Mouse (Mus musculus): Measurements from ENCODE around the gene Gimap9.

Gene Gimap9

GRCm38 (mm10) chr6:48675931-48676859 is at the start of gene Gimap9:
Gene Gimap9 (plus strand): TSS chr6:48676129.
- DNase-seq (ENCODE audit: low read depth, low spot score): peak; percentile 92

- no peak for DNase-seq (ENCODE audit: low read depth, low spot score)
Observed at GRCm38 (mm10) chr6:48626464-48626863, 49.5 kb upstream of the Gimap9 start, which contains the start of gene AI854703. Gene AI854703 (plus strand): TSS chr6:48626764.

- DNase-seq (ENCODE audit: low read depth, low spot score): peak; percentile 54
Observed at GRCm38 (mm10) chr6:48626984-48627383, 48.9 kb upstream of the Gimap9 start.

- DNase-seq (ENCODE audit: low read depth, low spot score): no peak
Observed at GRCm38 (mm10) chr6:48627511-48627924, 48.4 kb upstream of the Gimap9 start.

- no peak for DNase-seq (ENCODE audit: low read depth, low spot score)
Observed at GRCm38 (mm10) chr6:48628377-48628776, 47.6 kb upstream of the Gimap9 start.

GRCm38 (mm10) chr6:48628808-48629660 is 46.9 kb upstream of the Gimap9 start:
- DNase-seq (ENCODE audit: low read depth, low spot score): peak; percentile 74

- DNase-seq (ENCODE audit: low read depth, low spot score): no peak
Observed at GRCm38 (mm10) chr6:48629661-48630034, 46.3 kb upstream of the Gimap9 start.

GRCm38 (mm10) chr6:48630831-48631230 is 45.1 kb upstream of the Gimap9 start:
- DNase-seq (ENCODE audit: low read depth, low spot score): no peak

- no peak for DNase-seq (ENCODE audit: low read depth, low spot score)
Observed at GRCm38 (mm10) chr6:48635105-48635504, 40.8 kb upstream of the Gimap9 start.

- no peak for DNase-seq (ENCODE audit: low read depth, low spot score)
Observed at GRCm38 (mm10) chr6:48636515-48636914, 39.4 kb upstream of the Gimap9 start.

- DNase-seq (ENCODE audit: low read depth, low spot score): no peak
Observed at GRCm38 (mm10) chr6:48637811-48638500, 38.0 kb upstream of the Gimap9 start.

- DNase-seq (ENCODE audit: low read depth, low spot score): no peak
Observed at GRCm38 (mm10) chr6:48638553-48638952, 37.4 kb upstream of the Gimap9 start.

GRCm38 (mm10) chr6:48641391-48641790 is 34.5 kb upstream of the Gimap9 start:
- no peak for DNase-seq (ENCODE audit: low read depth, low spot score)

GRCm38 (mm10) chr6:48642764-48643292 is 33.1 kb upstream of the Gimap9 start:
- peak; percentile 80 for DNase-seq (ENCODE audit: low read depth, low spot score)

- peak; percentile 85 for DNase-seq (ENCODE audit: low read depth, low spot score)
Observed at GRCm38 (mm10) chr6:48645660-48646308, 30.1 kb upstream of the Gimap9 start.

GRCm38 (mm10) chr6:48646309-48646690 is 29.6 kb upstream of the Gimap9 start:
- DNase-seq (ENCODE audit: low read depth, low spot score): peak; percentile 44

- peak; percentile 91 for DNase-seq (ENCODE audit: low read depth, low spot score)
Observed at GRCm38 (mm10) chr6:48646995-48647394, 28.9 kb upstream of the Gimap9 start, which contains the start of gene Gimap8. Gene Gimap8 (plus strand): TSS chr6:48647234.

GRCm38 (mm10) chr6:48647611-48648010 is 28.3 kb upstream of the Gimap9 start:
- DNase-seq (ENCODE audit: low read depth, low spot score): no peak

- DNase-seq (ENCODE audit: low read depth, low spot score): no peak
Observed at GRCm38 (mm10) chr6:48648779-48649178, 27.1 kb upstream of the Gimap9 start.

- no peak for DNase-seq (ENCODE audit: low read depth, low spot score)
Observed at GRCm38 (mm10) chr6:48650041-48650440, 25.9 kb upstream of the Gimap9 start.

- DNase-seq (ENCODE audit: low read depth, low spot score): no peak
Observed at GRCm38 (mm10) chr6:48658721-48659120, 17.2 kb upstream of the Gimap9 start.
